Mouse (Mus musculus) erythroblast, embryonic 14.5 days (primary cell): Measurements from ENCODE around the gene Pid1. TPM values are rescaled to one million over a fixed set of nuclear protein-coding genes. Genes with fewer than 3 reads are reported as not detected.
"Not testable (repeated sequence)": the region's sequence is repeated elsewhere in the genome, so short reads cannot be mapped to it uniquely, and the experiment has no call there.

Experiments
- H3K27me3 ChIP-seq: 2 replicates; pipeline ENCODE4 v1.6.1; 2012; ENCODE audit warnings: inconsistent platforms; ENCODE audit not compliant: control insufficient read depth
- H3K36me3 ChIP-seq: 2 replicates; pipeline ENCODE4 v1.6.1; 2012; ENCODE audit warnings: mild to moderate bottlenecking, inconsistent platforms; ENCODE audit not compliant: control insufficient read depth
- H3K4me1 ChIP-seq: 2 replicates; pipeline ENCODE4 v1.6.1; 2012; ENCODE audit warnings: inconsistent platforms; ENCODE audit not compliant: control insufficient read depth
- H3K4me3 ChIP-seq: replicated peaks from 2 replicates; pipeline ENCODE3; 2012; ENCODE audit warnings: moderate library complexity, mild to moderate bottlenecking, inconsistent platforms
- H3K9me3 ChIP-seq: 2 replicates; pipeline ENCODE4 v1.6.1; 2012; ENCODE audit warnings: low read length, inconsistent platforms, mixed read lengths; ENCODE audit not compliant: control insufficient read depth
- GATA1 ChIP-seq: IDR thresholded peaks from 2 replicates; pipeline ENCODE4 v1.6.1; 2012; ENCODE audit warnings: low read length, inconsistent platforms, mixed read lengths
- TAL1 ChIP-seq: IDR thresholded peaks from 3 replicates; pipeline ENCODE4 v1.6.1; 2012; ENCODE audit warnings: low read length, inconsistent platforms, mixed read lengths
- polyA plus RNA-seq: library from polyadenylated mRNA; stranded (reverse); fragments of >175 nt; gene quantifications from 2 replicates; pipeline ENCODE4 v1.2.3, GENCODE M21; 2012

Gene Pid1
- polyA plus RNA-seq, 1 experiment = 0.05 TPM

GRCm38 (mm10) chr1:84217777-84218176, 146.2 kb downstream of the Pid1 start:
- no peak for TF ChIP-seq TAL1
- TF ChIP-seq GATA1 = no peak
- H3K36me3 ChIP-seq = no peaks in the 10 kb centered on the region
- H3K27me3 ChIP-seq = no peaks in the 10 kb centered on the region
- H3K4me3 ChIP-seq = no peak overlapping the region
- H3K9me3 ChIP-seq = peaks cover 7% of the 10 kb centered on the region; the same call in 1 of the 2 replicates
- no peaks in the 10 kb centered on the region for H3K4me1 ChIP-seq

- no peak for TF ChIP-seq TAL1
- no peak for TF ChIP-seq GATA1
- Histone ChIP-seq H3K9me3 (no peaks in the 10 kb centered on the region), H3K27me3 (no peaks in the 10 kb centered on the region), H3K36me3 (no peaks in the 10 kb centered on the region), H3K4me3 (no peak overlapping the region), H3K4me1 (no peaks in the 10 kb centered on the region)
Measured at GRCm38 (mm10) chr1:84211507-84211906, 152.5 kb downstream of the Pid1 start.

GRCm38 (mm10) chr1:84205746-84206145, 158.2 kb downstream of the Pid1 start:
- not testable (repeated sequence) for H3K4me3 ChIP-seq, H3K9me3 ChIP-seq, H3K36me3 ChIP-seq, H3K27me3 ChIP-seq, H3K4me1 ChIP-seq

- no peaks in the 10 kb centered on the region for H3K36me3 ChIP-seq
- no peak overlapping the region for H3K4me3 ChIP-seq
- H3K9me3 ChIP-seq = no peaks in the 10 kb centered on the region
- H3K4me1 ChIP-seq = no peaks in the 10 kb centered on the region
- TF ChIP-seq GATA1 (no peak), TAL1 (no peak)
- H3K27me3 ChIP-seq = no peaks in the 10 kb centered on the region
Measured at GRCm38 (mm10) chr1:84203494-84203893, 160.5 kb downstream of the Pid1 start.

- no peak for TF ChIP-seq GATA1
- no peak for TF ChIP-seq TAL1
Measured at GRCm38 (mm10) chr1:84199890-84200289, 164.1 kb downstream of the Pid1 start.

GRCm38 (mm10) chr1:84198887-84199286, 165.1 kb downstream of the Pid1 start:
- Histone ChIP-seq H3K4me1 (no peaks in the 10 kb centered on the region), H3K4me3 (no peak overlapping the region), H3K9me3 (peaks cover 2% of the 10 kb centered on the region; the same call in 1 of the 2 replicates), H3K27me3 (no peaks in the 10 kb centered on the region), H3K36me3 (no peaks in the 10 kb centered on the region)
- TF ChIP-seq TAL1 = no peak
- no peak for TF ChIP-seq GATA1

More at GRCm38 (mm10) chr1:84199890-84200289, 164.1 kb downstream of the Pid1 start:
- Histone ChIP-seq H3K4me1 (no peaks in the 10 kb centered on the region), H3K9me3 (peaks cover 2% of the 10 kb centered on the region; the same call in 1 of the 2 replicates), H3K4me3 (no peak overlapping the region), H3K36me3 (no peaks in the 10 kb centered on the region), H3K27me3 (no peaks in the 10 kb centered on the region)

GRCm38 (mm10) chr1:84192167-84192566, 171.8 kb downstream of the Pid1 start:
- H3K9me3 ChIP-seq = peaks cover 6% of the 10 kb centered on the region
- no peaks in the 10 kb centered on the region for H3K4me1 ChIP-seq
- H3K27me3 ChIP-seq = no peaks in the 10 kb centered on the region
- TF ChIP-seq TAL1 (no peak), GATA1 (no peak)
- H3K4me3 ChIP-seq = no peak overlapping the region
- H3K36me3 ChIP-seq = no peaks in the 10 kb centered on the region

GRCm38 (mm10) chr1:84189446-84189845, 174.5 kb downstream of the Pid1 start:
- Histone ChIP-seq H3K27me3 (no peaks in the 10 kb centered on the region), H3K36me3 (no peaks in the 10 kb centered on the region), H3K4me3 (no peak overlapping the region), H3K4me1 (no peaks in the 10 kb centered on the region), H3K9me3 (peaks cover 4% of the 10 kb centered on the region; the same call in 1 of the 2 replicates)
- TF ChIP-seq TAL1 (no peak), GATA1 (no peak)

- Histone ChIP-seq H3K4me1 (no peaks in the 10 kb centered on the region), H3K36me3 (no peaks in the 10 kb centered on the region), H3K9me3 (peaks cover 4% of the 10 kb centered on the region; the same call in 1 of the 2 replicates), H3K4me3 (no peak overlapping the region), H3K27me3 (no peaks in the 10 kb centered on the region)
- TF ChIP-seq GATA1 (no peak), TAL1 (no peak)
Measured at GRCm38 (mm10) chr1:84186756-84187437, 177.1 kb downstream of the Pid1 start.

GRCm38 (mm10) chr1:84177696-84178095, 186.3 kb downstream of the Pid1 start:
- Histone ChIP-seq H3K4me1 (no peaks in the 10 kb centered on the region), H3K4me3 (no peak overlapping the region), H3K9me3 (peaks cover 4% of the 10 kb centered on the region), H3K36me3 (no peaks in the 10 kb centered on the region), H3K27me3 (no peaks in the 10 kb centered on the region)
- TF ChIP-seq TAL1 (no peak), GATA1 (no peak)
